Mouse (Mus musculus) lung, adult 2 months (tissue): ENCODE results near the gene Ampd1.

Experiments used
- CTCF ChIP-seq: fragments of 200-500 bp; IDR thresholded peaks from 2 replicates; pipeline ENCODE4 v1.5.1; 2011; ENCODE audit warnings: mild to moderate bottlenecking, low read length, control low read depth; ENCODE audit not compliant: insufficient read depth
- POLR2A ChIP-seq: fragments of 200-500 bp; IDR thresholded peaks from 2 replicates; pipeline ENCODE4 v1.6.1; 2011; ENCODE audit warnings: low read depth, mild to moderate bottlenecking, control low read depth, low read length, borderline replicate concordance; ENCODE audit errors: extremely low read depth

GRCm38 (mm10) chr3:103101909-103102308 lies 28.1 kb downstream of the Ampd1 start:
- TF ChIP-seq CTCF (no peak), POLR2A (no peak)
